Comparison of ENCODE assay signal across 23 mouse cellular contexts in the genomic region with DNA sequence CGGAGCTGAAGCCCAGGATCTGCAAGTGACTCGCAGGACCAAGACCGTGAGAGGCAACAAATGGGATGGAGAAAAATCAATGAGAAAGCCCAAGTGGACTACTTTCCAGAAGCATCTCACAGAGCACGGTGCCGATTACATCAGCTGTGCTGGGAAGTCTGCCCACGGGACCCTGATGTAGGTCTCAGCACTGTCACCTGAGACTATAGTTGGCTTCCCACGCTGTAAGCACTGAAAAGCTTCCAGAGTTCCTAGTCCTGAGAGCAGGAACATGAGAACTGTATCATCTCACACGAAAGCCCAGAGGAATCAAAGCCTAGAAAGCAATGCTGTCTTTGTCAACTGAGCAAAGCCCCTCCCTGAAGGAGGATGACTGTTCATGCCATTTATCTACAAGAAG. TPM values are rescaled to one million over a fixed set of nuclear protein-coding genes. Genes with fewer than 3 reads are reported as not detected.
"Had no signal": no experiment of that assay in that cellular context is flagged by ENCODE, and none has a peak within 500 bp of the region (broad histone marks: within the 10 kb centered on the region; RNA-seq: fewer than 3 reads in every experiment).

No protein-coding gene starts in this region.

- H3K9ac ChIP-seq: kidney, embryonic 15.5 days; limb, embryonic 12.5 days; limb, embryonic 15.5 days; liver, embryonic 12.5 days; liver, embryonic 15.5 days; lung, embryonic 15.5 days; midbrain, embryonic 13.5 days had no signal

- H3K36me3 ChIP-seq: midbrain, embryonic 13.5 days had no signal

- H3K4me2 ChIP-seq: kidney, embryonic 15.5 days; limb, embryonic 12.5 days; limb, embryonic 15.5 days; liver, embryonic 12.5 days; liver, embryonic 15.5 days; lung, embryonic 15.5 days; midbrain, embryonic 13.5 days had no signal

- H3K27ac ChIP-seq: kidney, embryonic 15.5 days; limb, embryonic 12.5 days; limb, embryonic 15.5 days; liver, embryonic 12.5 days; liver, embryonic 15.5 days; lung, embryonic 15.5 days; midbrain, embryonic 10.5 days; midbrain, embryonic 13.5 days; stomach, postnatal 0 days had no signal

- ATAC-seq: liver, embryonic 12.5 days; midbrain, embryonic 13.5 days; midbrain, embryonic 16.5 days had no signal

- H3K4me3 ChIP-seq: kidney, embryonic 15.5 days; limb, embryonic 12.5 days; limb, embryonic 15.5 days; liver, embryonic 12.5 days; liver, embryonic 15.5 days; lung, embryonic 15.5 days; megakaryocyte, embryonic 14.5 days; midbrain, embryonic 10.5 days; midbrain, embryonic 13.5 days; myocyte had no signal

- DNase-seq: kidney, postnatal 10 days; kidney, postnatal 36 days; left cerebral cortex, postnatal 4 days; lung, postnatal 10 days; lung, postnatal 36 days; thymus, adult 2 months; thymus, postnatal 14 days had no signal

- H3K4me1 ChIP-seq: kidney, embryonic 15.5 days; liver, embryonic 12.5 days; liver, embryonic 15.5 days; lung, embryonic 15.5 days; midbrain, embryonic 13.5 days had no signal

- H3K9me3 ChIP-seq: kidney, embryonic 15.5 days; limb, embryonic 12.5 days; limb, embryonic 15.5 days; liver, embryonic 12.5 days; liver, embryonic 15.5 days; lung, embryonic 15.5 days; megakaryocyte, embryonic 14.5 days; midbrain, embryonic 10.5 days; midbrain, embryonic 13.5 days had no signal

- H3K27me3 ChIP-seq: kidney, embryonic 15.5 days; limb, embryonic 12.5 days; limb, embryonic 15.5 days; liver, embryonic 12.5 days; liver, embryonic 15.5 days; lung, embryonic 15.5 days; megakaryocyte, embryonic 14.5 days; midbrain, embryonic 13.5 days had no signal

RNA-seq across cellular contexts. Expression of gene 1810062G17Rik, which starts 20.6 kb away (rescaled TPM):
- total RNA-seq: layer of hippocampus, adult 8-10 months; left cerebral cortex, postnatal 4 days; monocyte, adult 5-6 weeks had no signal
- polyA plus RNA-seq: neural tube, embryonic 11.5 days; neural tube, embryonic 14.5 days had no signal
